Mouse (Mus musculus): ENCODE results near the gene Asphd2. TPM values are rescaled to one million over a fixed set of nuclear protein-coding genes. Genes with fewer than 3 reads are reported as not detected.

The Asphd2 gene
- polyA plus RNA-seq, 1 experiment from 2014 or later: 2.1 TPM

DNA sequence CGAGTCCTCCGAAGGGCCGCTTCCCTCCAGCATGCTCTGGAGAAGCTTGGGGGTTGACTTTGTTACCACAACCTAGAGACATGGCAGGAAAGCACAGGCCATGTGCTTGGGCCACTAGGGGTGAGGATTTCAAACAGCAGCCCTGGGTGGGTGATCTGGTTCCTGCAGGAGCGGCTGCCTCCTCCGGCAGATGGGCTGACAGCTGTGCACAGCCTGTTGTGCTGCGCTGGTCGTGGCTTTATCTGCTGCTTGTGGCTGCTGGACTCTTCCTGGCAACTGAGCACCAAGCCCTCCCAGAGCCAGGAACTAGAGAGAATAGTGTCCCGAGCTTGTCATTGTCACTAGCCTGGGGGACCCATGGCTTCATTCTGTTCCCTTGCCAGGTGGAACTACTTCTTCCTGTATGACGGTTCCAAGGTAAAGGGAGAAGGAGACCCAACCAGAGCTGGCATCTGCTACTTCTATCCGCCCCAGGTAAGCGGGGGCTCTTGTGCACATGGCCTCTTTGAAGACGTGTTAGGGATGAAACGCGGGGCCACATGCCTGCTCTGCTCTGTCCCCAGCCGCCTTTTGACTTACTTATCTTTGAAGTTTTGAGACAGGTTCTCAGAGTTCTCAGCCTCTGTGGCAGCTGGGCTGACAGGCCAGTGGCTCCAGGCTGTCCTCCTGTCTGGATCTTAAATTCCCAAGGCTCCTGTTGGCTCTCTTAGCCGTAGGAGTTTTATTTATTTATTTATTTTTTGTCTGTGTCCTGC, 48.3 kb downstream of the Asphd2 start:
- no peaks in the 10 kb centered on the region for H3K9me3 ChIP-seq (replicated peaks)
- 78% methylated on average over 16 of the region's 16 CpGs for WGBS
- H3K4me3 ChIP-seq: no peak overlapping the region
- no peak overlapping the region for H3K27ac ChIP-seq
- peaks cover 18% of the 10 kb centered on the region for H3K4me1 ChIP-seq (replicated peaks)
- H3K4me2 ChIP-seq: no peak overlapping the region
- no peaks in the 10 kb centered on the region for H3K27me3 ChIP-seq
- H3K36me3 ChIP-seq: peaks cover 9% of the 10 kb centered on the region; the same call in 1 of the 2 replicates
- H3K9ac ChIP-seq: no peak overlapping the region
- no peak for ATAC-seq (replicated peaks; ENCODE audit: insufficient number of reproducible peaks, insufficient read depth, low FRiP score, low read depth)

DNA sequence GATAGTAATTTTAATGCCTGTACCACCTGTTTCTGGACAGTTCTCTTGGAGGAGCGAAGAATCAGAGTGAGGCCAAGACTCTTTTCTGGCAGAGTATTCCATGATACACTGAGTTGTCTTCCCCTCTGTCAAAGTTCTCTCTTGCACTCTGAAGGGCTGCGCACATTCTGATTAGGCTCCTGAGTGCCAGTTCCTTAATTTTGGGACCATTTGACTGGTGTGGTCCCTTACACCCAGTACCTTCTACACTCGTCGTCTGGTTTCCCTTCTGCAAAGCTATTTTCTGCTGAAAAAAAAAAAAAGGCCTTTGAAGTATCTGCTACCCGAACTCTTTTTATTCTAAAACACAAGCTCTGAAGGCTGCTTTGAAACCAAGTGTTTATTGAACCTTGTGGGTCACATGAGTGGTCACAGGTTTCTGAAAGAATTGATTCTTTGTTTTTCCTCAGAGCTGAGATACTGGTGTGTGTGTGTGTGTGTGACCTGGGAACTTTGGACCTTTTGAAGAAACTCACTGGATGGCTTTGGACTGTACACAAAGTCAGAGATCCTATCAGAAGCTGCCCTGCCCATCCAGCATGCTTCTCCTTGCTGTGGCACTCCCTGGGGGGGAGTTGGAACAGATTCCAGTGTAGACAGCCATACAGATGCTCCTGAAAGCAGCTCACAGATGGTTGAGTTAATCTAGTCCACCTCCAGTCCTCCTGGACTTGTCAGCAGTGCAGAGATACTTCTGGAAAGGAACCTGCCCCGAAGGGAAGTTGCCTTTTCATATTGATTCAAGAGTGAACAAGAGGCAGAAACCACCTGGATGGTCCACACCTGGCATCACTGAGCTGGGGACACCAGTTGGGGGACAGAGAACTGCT, 50.3 kb downstream of the Asphd2 start:
- no peak overlapping the region for H3K4me3 ChIP-seq
- WGBS: 81% methylated on average over 6 of the region's 6 CpGs
- no peak for ATAC-seq (replicated peaks; ENCODE audit: insufficient number of reproducible peaks, insufficient read depth, low FRiP score, low read depth)
- H3K4me2 ChIP-seq: peak overlapping the region; percentile 80; the same call in 1 of the 2 replicates
- no peaks in the 10 kb centered on the region for H3K9me3 ChIP-seq (replicated peaks)
- H3K9ac ChIP-seq: no peak overlapping the region
- no peak overlapping the region for H3K27ac ChIP-seq
- peaks cover 18% of the 10 kb centered on the region for H3K4me1 ChIP-seq (replicated peaks)
- H3K27me3 ChIP-seq: no peaks in the 10 kb centered on the region
- H3K36me3 ChIP-seq: peaks cover 2% of the 10 kb centered on the region; the same call in 1 of the 2 replicates

DNA sequence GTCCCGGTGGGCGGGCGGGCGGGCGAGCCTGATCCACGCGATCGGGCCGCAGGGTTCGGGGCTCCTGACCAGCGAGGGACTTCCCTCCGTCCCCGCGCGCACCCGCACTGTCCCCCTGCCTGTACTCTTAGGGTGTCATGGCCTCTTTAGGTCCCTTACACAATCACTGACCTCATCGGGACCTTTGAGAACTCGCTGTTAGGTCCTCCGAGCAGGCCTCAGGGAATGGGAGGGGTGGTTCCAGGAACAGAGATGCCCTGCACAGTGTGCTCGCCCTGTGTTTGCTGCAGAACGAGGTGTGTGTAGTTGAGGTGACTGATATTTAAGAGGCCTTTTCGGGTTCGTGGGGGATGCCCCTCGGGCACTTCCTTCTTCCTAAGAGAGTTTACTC, 51.5 kb downstream of the Asphd2 start:
- peak overlapping the region; percentile 80 for H3K4me2 ChIP-seq
- ATAC-seq (replicated peaks; ENCODE audit: insufficient number of reproducible peaks, insufficient read depth, low FRiP score, low read depth): peak; percentile 44; the same call in 1 of the 2 replicates
- H3K27ac ChIP-seq: peak overlapping the region; percentile 48
- no peaks in the 10 kb centered on the region for H3K9me3 ChIP-seq (replicated peaks)
- WGBS: under 1% methylated on average over 24 of the region's 24 CpGs
- peak overlapping the region; percentile 85 for H3K9ac ChIP-seq
- peaks cover 5% of the 10 kb centered on the region for H3K36me3 ChIP-seq
- peak overlapping the region; percentile 90 for H3K4me3 ChIP-seq
- H3K4me1 ChIP-seq (replicated peaks): peaks cover 18% of the 10 kb centered on the region
- H3K27me3 ChIP-seq: no peaks in the 10 kb centered on the region

DNA sequence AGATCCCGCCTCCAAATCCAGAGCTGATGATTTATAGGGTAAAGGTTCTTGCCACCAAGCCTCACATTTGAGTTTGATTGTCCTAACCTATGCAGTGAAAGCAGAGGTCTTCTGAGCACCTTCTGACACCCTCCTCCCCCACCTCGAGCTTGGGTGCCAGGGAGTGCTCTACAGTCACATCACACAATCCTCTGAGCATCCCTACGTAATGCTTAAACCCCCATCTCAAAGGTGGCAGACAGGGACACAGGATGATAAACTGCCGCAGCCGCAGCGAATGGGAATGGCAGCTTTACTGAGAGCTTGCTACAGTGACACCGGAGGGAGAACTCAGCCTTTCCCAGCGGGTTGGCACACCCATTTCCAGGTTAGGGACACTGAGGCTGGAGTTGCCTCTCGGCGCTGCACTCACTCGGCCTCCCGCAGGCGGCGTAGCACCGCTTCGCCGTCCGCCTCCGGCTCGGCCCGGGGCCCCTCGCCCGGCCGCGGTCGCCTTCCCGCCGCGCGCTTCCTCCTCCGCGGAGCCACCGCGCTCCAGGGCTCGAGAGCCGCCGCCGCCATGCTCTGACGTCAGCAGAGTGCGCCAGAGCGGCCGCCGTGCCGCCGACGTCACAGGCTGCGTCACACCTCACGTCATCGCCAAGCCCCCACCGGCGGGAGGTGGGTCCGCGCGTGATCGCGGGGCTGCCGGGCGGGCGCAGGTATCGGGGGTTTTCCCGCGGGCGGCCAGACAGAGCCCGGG, 52.0 kb downstream of the Asphd2 start, which contains the start of the genes Srrd and Hps4:
Gene Srrd (minus strand): TSS at position 578 of the 742 bp plus-strand sequence.
Gene Hps4 (plus strand): TSS at position 621 of the 742 bp plus-strand sequence.
- Histone ChIP-seq H3K27me3 (no peaks in the 10 kb centered on the region), H3K4me2 (peak within 1 kb of the TSS; percentile 80), H3K4me1 (replicated peaks) (peaks cover 18% of the 10 kb centered on the region), H3K27ac (peak within 1 kb of the TSS; percentile 48), H3K9ac (peak within 1 kb of the TSS; percentile 85), H3K36me3 (peaks cover 11% of the 10 kb centered on the region), H3K4me3 (peak within 1 kb of the TSS; percentile 90), H3K9me3 (replicated peaks) (no peaks in the 10 kb centered on the region)
- WGBS: 2% methylated on average over 61 of the region's 64 CpGs
- ATAC-seq (replicated peaks; ENCODE audit: insufficient number of reproducible peaks, insufficient read depth, low FRiP score, low read depth): peak; percentile 73

DNA sequence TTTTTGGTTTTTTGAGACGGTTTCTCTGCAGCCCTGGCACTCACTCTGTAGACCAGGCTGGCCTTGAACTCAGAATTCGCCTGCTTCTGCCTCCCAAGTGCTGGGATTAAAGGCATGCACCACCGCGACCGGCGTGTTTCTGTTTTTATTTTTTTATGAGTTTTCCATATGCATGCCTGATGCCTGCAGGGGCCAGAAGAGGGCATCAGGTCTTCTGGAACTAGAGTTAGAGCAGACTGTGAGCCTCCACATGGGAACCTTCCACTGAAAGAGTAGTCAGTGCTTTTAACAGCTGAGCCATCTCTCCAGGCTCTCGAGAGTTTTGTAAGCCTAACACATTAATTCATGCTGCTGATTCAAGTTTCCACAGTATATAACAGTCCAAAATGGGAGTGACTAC, 55.5 kb downstream of the Asphd2 start:
- Histone ChIP-seq H3K9me3 (replicated peaks) (no peaks in the 10 kb centered on the region), H3K4me1 (replicated peaks) (peaks cover 18% of the 10 kb centered on the region), H3K36me3 (peaks cover 45% of the 10 kb centered on the region), H3K9ac (no peak overlapping the region), H3K27ac (no peak overlapping the region), H3K4me2 (no peak overlapping the region), H3K4me3 (no peak overlapping the region), H3K27me3 (no peaks in the 10 kb centered on the region)
- 75% methylated on average over 7 of the region's 7 CpGs for WGBS
- no peak for ATAC-seq (replicated peaks; ENCODE audit: insufficient number of reproducible peaks, insufficient read depth, low FRiP score, low read depth)

GRCm38 (mm10) chr5:112337004-112337403, 57.7 kb downstream of the Asphd2 start:
- Histone ChIP-seq H3K36me3 (peaks cover 67% of the 10 kb centered on the region), H3K4me1 (replicated peaks) (peaks cover 4% of the 10 kb centered on the region), H3K4me3 (no peak overlapping the region), H3K4me2 (no peak overlapping the region), H3K27me3 (no peaks in the 10 kb centered on the region), H3K27ac (no peak overlapping the region), H3K9me3 (replicated peaks) (no peaks in the 10 kb centered on the region), H3K9ac (no peak overlapping the region)
- ATAC-seq (replicated peaks; ENCODE audit: insufficient number of reproducible peaks, insufficient read depth, low FRiP score, low read depth): no peak
- 92% methylated on average over 22 of the region's 22 CpGs for WGBS

- Histone ChIP-seq H3K4me2 (no peak overlapping the region), H3K9me3 (replicated peaks) (no peaks in the 10 kb centered on the region), H3K4me1 (replicated peaks) (no peaks in the 10 kb centered on the region), H3K27me3 (no peaks in the 10 kb centered on the region), H3K4me3 (no peak overlapping the region), H3K36me3 (peaks cover 83% of the 10 kb centered on the region), H3K27ac (no peak overlapping the region), H3K9ac (no peak overlapping the region)
- ATAC-seq (replicated peaks; ENCODE audit: insufficient number of reproducible peaks, insufficient read depth, low FRiP score, low read depth): no peak
- 16% methylated on average over 2 of the region's 2 CpGs for WGBS
These were observed 59.2 kb downstream of the Asphd2 start for GRCm38 (mm10) chr5:112335473-112335872.

Other genes with a start within 250 kb of the Asphd2 start
- 1.2 and 1.4 TPM in 2 replicates for gene Cryba4, start 142.3 kb downstream of the Asphd2 start, polyA plus RNA-seq (2015; fragmentation: Nextera tagmentation; extraction: Ambion mirVana)
- gene Crybb1, start 139.1 kb downstream of the Asphd2 start, polyA plus RNA-seq (2015; fragmentation: Nextera tagmentation; extraction: Ambion mirVana): 1.6 and 2.1 TPM in 2 replicates
- 38.5 and 47.8 TPM in 2 replicates for gene Tpst2, start 118.2 kb downstream of the Asphd2 start, polyA plus RNA-seq (2015; fragmentation: Nextera tagmentation; extraction: Ambion mirVana)
- 15.2 and 19.6 TPM in 2 replicates for gene Tfip11, start 68.5 kb downstream of the Asphd2 start, polyA plus RNA-seq (2015; fragmentation: Nextera tagmentation; extraction: Ambion mirVana)
- 20.7 and 28.8 TPM in 2 replicates for gene Srrd, start 51.8 kb downstream of the Asphd2 start, polyA plus RNA-seq (2015; fragmentation: Nextera tagmentation; extraction: Ambion mirVana)
- gene Hps4, start 51.8 kb downstream of the Asphd2 start, polyA plus RNA-seq (2015; fragmentation: Nextera tagmentation; extraction: Ambion mirVana): 15.6 and 23.3 TPM in 2 replicates
- gene Gm6583, start 38.8 kb downstream of the Asphd2 start, polyA plus RNA-seq (2015; fragmentation: Nextera tagmentation; extraction: Ambion mirVana): 0.05 TPM in 1 of 2 replicates, not detected in the other
- not detected in 2 replicates for gene Gm6588, start 54.6 kb upstream of the Asphd2 start, polyA plus RNA-seq (2015; fragmentation: Nextera tagmentation; extraction: Ambion mirVana)
- gene Sez6l, start 182.3 kb upstream of the Asphd2 start, polyA plus RNA-seq (2015; fragmentation: Nextera tagmentation; extraction: Ambion mirVana): 0.33 and 0.53 TPM in 2 replicates

Data from heart, embryonic 15.5 days (tissue).